In genomic region chr1:172017517-172018070, GRCm38 (mm10) we compare ENCODE assay signal across 12 mouse cellular contexts. TPM values are rescaled to one million over a fixed set of nuclear protein-coding genes. Genes with fewer than 3 reads are reported as not detected.
DNase-seq lines count a peak whose midpoint lies in the region; ATAC-seq and TF ChIP-seq lines count a peak whose summit lies in the region.
"Had no signal": no experiment of that assay in that cellular context is flagged by ENCODE, and none has a peak within 500 bp of the region (broad histone marks: within the 10 kb centered on the region; RNA-seq: fewer than 3 reads in every experiment).

No protein-coding gene starts in this region.

- H3K4me3 ChIP-seq in kidney, embryonic 16.5 days (ENCODE audit: low read length): no peak overlapping the region
- H3K4me3 ChIP-seq in forebrain, embryonic 14.5 days (ENCODE audit: low read depth, low read length): 0 out of 2 replicates have a peak overlapping the region, but pooled peaks have one; percentile 9
- H3K4me3 ChIP-seq in limb, embryonic 11.5 days (ENCODE audit: low read depth, low read length): no peak overlapping the region
- no peak overlapping the region for H3K4me3 ChIP-seq in midbrain, postnatal 0 days (ENCODE audit: low read depth, low read length)
- no peak overlapping the region for H3K4me3 ChIP-seq in liver, embryonic 12.5 days

- H3K9ac ChIP-seq in kidney, embryonic 16.5 days (replicated peaks; ENCODE audit: low read length): no peak overlapping the region
- peak overlapping the region; percentile 44 for H3K9ac ChIP-seq in forebrain, embryonic 14.5 days (ENCODE audit: low read length)
- 0 out of 2 replicates have a peak overlapping the region, but pooled peaks have one; percentile 30 for H3K9ac ChIP-seq in limb, embryonic 11.5 days (ENCODE audit: low read length)
- 0 out of 2 replicates have a peak overlapping the region, but pooled peaks have one; percentile 36 for H3K9ac ChIP-seq in midbrain, postnatal 0 days (replicated peaks; ENCODE audit: low read length, poor library complexity, severe bottlenecking)
- no peak overlapping the region for H3K9ac ChIP-seq in liver, embryonic 12.5 days

- TF ChIP-seq CTCF in midbrain, postnatal 0 days (IDR thresholded peaks at IDR 0.05): no peak

- WGBS in kidney, embryonic 16.5 days: 83% methylated on average over 6 of the region's 6 CpGs
- 42% methylated on average over 6 of the region's 6 CpGs for WGBS in forebrain, embryonic 14.5 days
- WGBS in limb, embryonic 11.5 days: 80% methylated on average over 6 of the region's 6 CpGs
- 50% methylated on average over 6 of the region's 6 CpGs for WGBS in midbrain, postnatal 0 days
- 68% methylated on average over 6 of the region's 6 CpGs for WGBS in liver, embryonic 12.5 days (ENCODE audit: insufficient replicate concordance)

- H3K4me2 ChIP-seq in kidney, embryonic 16.5 days (replicated peaks; ENCODE audit: low read depth, low read length): no peak overlapping the region
- peak overlapping the region; percentile 44 for H3K4me2 ChIP-seq in forebrain, embryonic 14.5 days (ENCODE audit: low read length)
- H3K4me2 ChIP-seq in limb, embryonic 11.5 days (ENCODE audit: low read depth, severe bottlenecking): no peak overlapping the region; the same call in 1 of the 2 replicates
- H3K4me2 ChIP-seq in midbrain, postnatal 0 days (ENCODE audit: low read depth, low read length, poor library complexity, severe bottlenecking): peak overlapping the region; percentile 3; the same call in 1 of the 2 replicates
- H3K4me2 ChIP-seq in liver, embryonic 12.5 days: no peak overlapping the region

- H3K4me1 ChIP-seq in kidney, embryonic 16.5 days (ENCODE audit: insufficient read depth, low read length): peaks cover 57% of the 10 kb centered on the region
- H3K4me1 ChIP-seq in forebrain, embryonic 14.5 days (ENCODE audit: control insufficient read depth, insufficient read depth, low read length): peaks cover 92% of the 10 kb centered on the region
- peaks cover 23% of the 10 kb centered on the region for H3K4me1 ChIP-seq in limb, embryonic 11.5 days (ENCODE audit: control insufficient read depth, insufficient read depth, low read length)
- peaks cover 42% of the 10 kb centered on the region for H3K4me1 ChIP-seq in midbrain, postnatal 0 days (ENCODE audit: insufficient read depth, low read length)
- H3K4me1 ChIP-seq in liver, embryonic 12.5 days: no peaks in the 10 kb centered on the region; the same call in 1 of the 2 replicates

- H3K9me3 ChIP-seq in kidney, embryonic 16.5 days (ENCODE audit: low read length): no peaks in the 10 kb centered on the region
- H3K9me3 ChIP-seq in forebrain, embryonic 14.5 days (replicated peaks; ENCODE audit: control insufficient read depth, low read length): no peaks in the 10 kb centered on the region
- H3K9me3 ChIP-seq in limb, embryonic 11.5 days (ENCODE audit: control insufficient read depth, low read length): no peaks in the 10 kb centered on the region
- no peaks in the 10 kb centered on the region for H3K9me3 ChIP-seq in midbrain, postnatal 0 days (ENCODE audit: low read length)
- H3K9me3 ChIP-seq in liver, embryonic 12.5 days (replicated peaks): no peaks in the 10 kb centered on the region

- H3K27me3 ChIP-seq in kidney, embryonic 16.5 days (ENCODE audit: insufficient read depth, low read length): no peaks in the 10 kb centered on the region
- no peaks in the 10 kb centered on the region for H3K27me3 ChIP-seq in forebrain, embryonic 14.5 days (replicated peaks; ENCODE audit: control insufficient read depth, insufficient read depth, low read length)
- H3K27me3 ChIP-seq in limb, embryonic 11.5 days (ENCODE audit: control insufficient read depth, insufficient read depth, low read length): no peaks in the 10 kb centered on the region
- H3K27me3 ChIP-seq in midbrain, postnatal 0 days (ENCODE audit: insufficient read depth, low read length): no peaks in the 10 kb centered on the region
- no peaks in the 10 kb centered on the region for H3K27me3 ChIP-seq in liver, embryonic 12.5 days (replicated peaks)

- no peak for DNase-seq in kidney, adult 18-20 months
- no peak for DNase-seq in forebrain, embryonic 14.5 days (ENCODE audit: low spot score)
- no peak for DNase-seq in limb, embryonic 11.5 days (ENCODE audit: low spot score)
- DNase-seq in midbrain, postnatal 0 days (ENCODE audit: low spot score): no peak
- no peak for DNase-seq in cerebellum, postnatal 25 days
- no peak for DNase-seq in right cerebral cortex, postnatal 36 days (ENCODE audit: low spot score in 2 of 2)
- DNase-seq: adrenal gland, postnatal 10 days; cerebellum, adult 2 months had no signal

- no peak for ATAC-seq in kidney, embryonic 16.5 days (ENCODE audit: low FRiP score, low TSS enrichment)
- no peak; the same call in 1 of the 2 replicates for ATAC-seq in forebrain, embryonic 14.5 days
- ATAC-seq in limb, embryonic 11.5 days (ENCODE audit: insufficient number of reproducible peaks, low FRiP score, low TSS enrichment, low read depth): peak; percentile 6; the same call in 1 of the 2 replicates
- ATAC-seq in midbrain, postnatal 0 days (ENCODE audit: low FRiP score): no peak; the same call in 1 of the 2 replicates
- no peak for ATAC-seq in liver, embryonic 12.5 days

- H3K36me3 ChIP-seq in kidney, embryonic 16.5 days (ENCODE audit: insufficient read depth, low read length): 0 out of 2 replicates have a peak, but pooled peaks cover 6% of the 10 kb centered on the region
- H3K36me3 ChIP-seq in forebrain, embryonic 14.5 days (ENCODE audit: control insufficient read depth, insufficient read depth, low read length): peaks cover 26% of the 10 kb centered on the region
- peaks cover 4% of the 10 kb centered on the region; the same call in 1 of the 2 replicates for H3K36me3 ChIP-seq in limb, embryonic 11.5 days (ENCODE audit: control insufficient read depth, insufficient read depth, low read length)
- H3K36me3 ChIP-seq in midbrain, postnatal 0 days (ENCODE audit: insufficient read depth, low read length): 0 out of 2 replicates have a peak, but pooled peaks cover 2% of the 10 kb centered on the region
- no peaks in the 10 kb centered on the region for H3K36me3 ChIP-seq in liver, embryonic 12.5 days

- H3K27ac ChIP-seq in kidney, embryonic 16.5 days (ENCODE audit: low read length): 0 out of 2 replicates have a peak overlapping the region, but pooled peaks have one; percentile 14
- peak overlapping the region; percentile 88 for H3K27ac ChIP-seq in forebrain, embryonic 14.5 days (ENCODE audit: low read depth, low read length)
- no peak overlapping the region; the same call in 1 of the 2 replicates for H3K27ac ChIP-seq in limb, embryonic 11.5 days (replicated peaks; ENCODE audit: low read depth, low read length)
- H3K27ac ChIP-seq in midbrain, postnatal 0 days (ENCODE audit: low read depth, low read length): peak overlapping the region; percentile 70
- H3K27ac ChIP-seq in liver, embryonic 12.5 days: no peak overlapping the region

RNA-seq across cellular contexts. Expression of gene Vangl2, which starts 10.7 kb away (rescaled TPM):
- 14.6 and 19.0 TPM in 2 replicates for polyA plus RNA-seq in kidney, embryonic 16.5 days (2015; fragmentation: Nextera tagmentation; extraction: Ambion mirVana)
- 45.1 and 55.8 TPM in 2 replicates for polyA plus RNA-seq in forebrain, embryonic 14.5 days (2014; fragmentation: Nextera tagmentation; extraction: Ambion mirVana)
- polyA plus RNA-seq in limb, embryonic 11.5 days (2014; fragmentation: Nextera tagmentation; extraction: Ambion mirVana): 23.3 and 26.3 TPM in 2 replicates
- total RNA-seq in midbrain, postnatal 0 days (2014; rRNA removed): 85.8 and 115 TPM in 2 replicates
- 43.1 and 44.2 TPM in 2 replicates for polyA plus RNA-seq in midbrain, postnatal 0 days (2015; fragmentation: Nextera tagmentation; extraction: Ambion mirVana)
- polyA plus RNA-seq in liver, embryonic 12.5 days (2016; fragmentation: Nextera tagmentation; extraction: Ambion mirVana): 2.3 and 2.6 TPM in 2 replicates

RNA-seq across cellular contexts. Expression of gene Nhlh1, which starts 39.8 kb away (rescaled TPM):
- polyA plus RNA-seq in kidney, embryonic 16.5 days (2015; fragmentation: Nextera tagmentation; extraction: Ambion mirVana): not detected in 2 replicates
- 4.5 and 7.4 TPM in 2 replicates for polyA plus RNA-seq in forebrain, embryonic 14.5 days (2014; fragmentation: Nextera tagmentation; extraction: Ambion mirVana)
- polyA plus RNA-seq in limb, embryonic 11.5 days (2014; fragmentation: Nextera tagmentation; extraction: Ambion mirVana): not detected in 2 replicates
- total RNA-seq in midbrain, postnatal 0 days (2014; rRNA removed): 0.38 and 3.6 TPM in 2 replicates
- polyA plus RNA-seq in midbrain, postnatal 0 days (2015; fragmentation: Nextera tagmentation; extraction: Ambion mirVana): 0.12 TPM in 1 of 2 replicates, not detected in the other
- polyA plus RNA-seq in liver, embryonic 12.5 days (2016; fragmentation: Nextera tagmentation; extraction: Ambion mirVana): not detected in 2 replicates
- total RNA-seq: heart, adult 8-10 months; liver, adult 2 months had no signal
- polyA plus RNA-seq: liver, adult 2 months had no signal

Comparison
In these comparisons a context has a peak if more than half of its experiments do, and no peak if none do; other contexts are left out.
1. H3K27ac ChIP-seq: peak in kidney, embryonic 16.5 days (single experiment), forebrain, embryonic 14.5 days (single experiment) and midbrain, postnatal 0 days (single experiment); none in limb, embryonic 11.5 days (single experiment) and liver, embryonic 12.5 days (single experiment).
2. H3K4me2 ChIP-seq: peak in forebrain, embryonic 14.5 days (single experiment) and midbrain, postnatal 0 days (single experiment); none in kidney, embryonic 16.5 days (single experiment), limb, embryonic 11.5 days (single experiment) and liver, embryonic 12.5 days (single experiment).
3. H3K9ac ChIP-seq: peak in forebrain, embryonic 14.5 days (single experiment), limb, embryonic 11.5 days (single experiment) and midbrain, postnatal 0 days (single experiment); none in kidney, embryonic 16.5 days (single experiment) and liver, embryonic 12.5 days (single experiment).